Mouse (Mus musculus): ENCODE data around the gene Trpm5.

The Trpm5 gene

DNA sequence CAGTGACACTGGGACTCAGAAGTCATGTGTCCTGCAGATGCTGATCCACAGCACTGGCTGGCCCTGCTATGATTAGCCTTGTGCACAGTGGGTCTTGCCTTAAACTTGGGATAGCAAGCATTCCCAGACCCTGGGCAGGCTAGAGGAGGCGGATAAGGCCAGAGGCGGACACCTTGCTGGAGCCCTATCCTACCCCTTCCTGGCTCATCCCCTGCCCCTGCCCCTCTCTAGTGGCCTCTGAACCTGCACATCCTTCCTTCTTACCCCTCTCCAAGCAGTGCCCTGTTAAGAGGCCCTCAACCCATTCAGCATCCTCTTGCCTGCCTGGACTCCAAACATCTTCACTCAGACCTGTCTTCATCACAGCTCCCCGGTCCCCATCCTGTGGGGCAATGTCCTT, 53.9 kb downstream of the Trpm5 start:
- no peak for DNase-seq (ENCODE audit: low spot score in 2 of 2)

GRCm38 (mm10) chr7:143038174-143038931, 56.1 kb downstream of the Trpm5 start:
- no peak for DNase-seq (ENCODE audit: low spot score in 2 of 2)

DNA sequence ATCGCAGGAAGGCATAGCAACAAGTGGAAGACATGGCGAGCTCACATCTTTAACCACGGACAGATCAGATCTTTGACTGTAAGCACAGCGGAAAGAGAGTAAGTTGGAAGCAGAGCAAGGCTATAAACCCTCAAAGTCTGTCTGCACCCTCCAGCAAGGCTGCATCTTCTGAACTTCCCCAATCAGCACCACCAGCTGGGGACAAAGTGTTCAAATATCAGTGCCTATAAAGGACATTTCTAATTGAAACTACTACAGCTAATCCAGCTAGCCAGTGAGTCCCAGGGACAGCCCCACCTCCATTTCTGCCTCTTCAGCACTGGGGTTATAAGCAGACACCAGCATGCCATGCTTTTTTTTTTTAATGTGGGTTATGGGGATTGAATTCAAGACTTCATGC, 57.1 kb downstream of the Trpm5 start:
- DNase-seq (ENCODE audit: low spot score in 2 of 2) = no peak

DNA sequence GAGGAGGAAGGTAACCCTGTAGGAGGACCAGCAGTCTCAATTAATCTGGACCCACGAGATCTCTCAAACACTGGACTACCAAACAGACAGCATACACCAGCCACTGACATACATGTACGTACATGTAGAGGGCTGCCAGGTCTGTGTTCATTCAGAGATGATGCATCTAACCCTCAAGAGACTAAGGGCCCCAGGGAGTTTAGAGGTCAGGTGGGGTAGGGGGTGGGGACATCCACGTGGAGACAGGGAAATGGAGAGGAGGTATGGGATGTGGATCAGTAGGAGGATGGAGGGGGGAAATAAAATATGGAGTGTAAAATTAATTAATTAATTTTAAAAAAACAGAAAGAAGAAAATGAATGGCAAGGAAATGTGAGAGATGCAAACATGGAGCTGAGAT, 57.7 kb downstream of the Trpm5 start:
- DNase-seq (ENCODE audit: low spot score in 2 of 2) = no peak

DNA sequence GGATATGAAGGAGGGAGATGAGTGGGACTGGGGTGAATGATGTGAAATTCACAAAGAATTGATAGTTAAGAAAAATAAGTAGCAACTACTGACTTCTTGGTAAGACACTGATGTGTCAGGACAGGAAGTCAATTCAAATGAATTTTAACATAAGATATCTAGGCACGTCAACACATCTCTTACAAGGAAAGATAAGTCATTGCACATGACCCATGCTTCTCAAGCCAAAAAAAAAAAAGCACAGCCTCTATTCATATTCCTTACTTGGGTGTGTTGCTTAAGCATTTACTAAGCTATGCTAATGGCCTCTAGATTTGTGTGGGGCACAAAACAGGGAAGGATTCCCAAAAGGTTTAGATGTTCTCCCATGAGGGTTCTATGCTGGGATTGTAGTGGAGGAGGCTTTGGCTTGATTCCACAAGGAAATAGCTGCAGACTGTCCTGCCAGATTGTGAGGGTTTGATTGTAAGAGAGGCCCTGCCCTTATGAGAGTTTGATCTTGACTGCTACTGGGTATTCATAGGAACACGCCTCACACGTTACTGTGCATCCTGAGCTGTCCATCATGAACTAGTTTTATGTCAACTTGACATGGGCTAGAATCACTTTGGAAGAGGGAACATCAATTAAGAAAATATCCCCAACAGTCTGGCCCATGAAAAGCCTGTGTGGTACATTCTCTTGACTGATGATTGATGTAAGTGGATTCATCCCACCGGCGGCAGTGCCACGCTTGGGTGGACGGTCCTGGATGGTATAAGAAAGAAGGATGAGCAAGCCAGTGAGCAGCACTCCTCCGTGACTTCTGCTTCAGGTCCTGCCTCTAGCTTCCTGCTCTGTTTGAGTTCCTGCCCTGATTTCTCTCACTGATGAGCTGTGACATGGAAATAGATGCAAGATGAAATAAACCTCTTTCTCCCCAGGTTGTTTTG, 59.7 kb downstream of the Trpm5 start:
- no peak for DNase-seq (ENCODE audit: low spot score in 2 of 2)

- no peak for DNase-seq (ENCODE audit: low spot score in 2 of 2)
These were observed 60.3 kb downstream of the Trpm5 start for GRCm38 (mm10) chr7:143034112-143034511.

DNA sequence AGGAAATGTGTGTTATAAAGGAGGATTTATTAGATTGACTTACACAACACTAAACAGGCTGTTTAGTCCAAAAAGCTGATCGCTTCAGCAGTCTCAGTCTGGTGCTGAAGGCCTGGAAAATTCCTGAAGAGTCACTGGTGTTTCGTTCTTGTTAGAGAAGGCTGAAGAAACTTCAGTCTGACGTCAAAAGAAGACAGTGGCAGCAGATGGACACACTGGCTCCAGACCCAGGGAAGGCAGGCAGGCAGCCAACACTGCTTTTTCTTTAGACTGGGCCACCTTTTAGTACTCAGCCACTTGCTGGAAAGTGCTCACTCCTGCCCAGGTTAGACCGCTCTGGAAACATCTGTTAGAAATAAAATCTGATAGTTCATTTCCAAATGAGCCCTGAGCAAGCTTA, 60.9 kb downstream of the Trpm5 start:
- DNase-seq (ENCODE audit: low spot score in 2 of 2) = no peak

DNA sequence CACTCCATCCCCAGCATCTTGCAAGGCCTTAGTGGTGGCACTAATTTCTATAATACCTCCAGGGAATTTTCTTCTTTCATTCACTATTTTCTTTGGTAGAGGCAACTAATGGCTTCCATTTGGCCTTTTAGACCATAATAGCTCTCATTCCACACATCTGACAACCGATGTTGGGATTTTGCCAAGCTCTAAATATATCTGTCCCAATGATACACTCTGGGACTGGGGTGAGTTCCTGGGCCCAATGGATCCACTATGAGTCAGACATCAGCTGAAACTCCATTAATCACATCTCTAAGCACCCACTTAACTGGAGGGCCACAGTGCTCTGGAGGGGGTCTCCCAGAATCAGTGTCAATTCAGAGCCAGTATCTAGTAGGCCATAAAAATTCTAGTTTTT, 62.6 kb downstream of the Trpm5 start:
- DNase-seq (ENCODE audit: low spot score in 2 of 2) = no peak

DNA sequence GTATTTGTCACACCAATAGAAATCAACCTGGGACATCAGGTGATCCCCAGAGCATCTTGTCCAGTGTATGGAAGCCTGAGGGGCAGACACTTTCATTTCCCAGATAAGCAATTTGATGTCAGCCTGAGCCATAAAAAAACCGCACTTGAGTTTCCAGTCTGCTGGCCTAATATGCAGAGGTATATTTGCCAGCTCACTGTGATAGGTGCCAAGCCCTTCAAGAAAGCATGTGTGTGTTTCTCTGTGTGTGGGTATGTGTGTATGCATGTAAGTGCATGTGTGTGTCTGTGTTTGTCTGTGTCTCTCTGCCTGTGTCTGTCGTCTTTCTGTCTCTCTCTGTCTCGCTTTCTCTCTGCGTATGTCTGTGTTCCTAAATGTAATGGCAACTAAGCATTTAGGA, 67.2 kb downstream of the Trpm5 start:
- no peak for DNase-seq (ENCODE audit: low spot score in 2 of 2)

DNA sequence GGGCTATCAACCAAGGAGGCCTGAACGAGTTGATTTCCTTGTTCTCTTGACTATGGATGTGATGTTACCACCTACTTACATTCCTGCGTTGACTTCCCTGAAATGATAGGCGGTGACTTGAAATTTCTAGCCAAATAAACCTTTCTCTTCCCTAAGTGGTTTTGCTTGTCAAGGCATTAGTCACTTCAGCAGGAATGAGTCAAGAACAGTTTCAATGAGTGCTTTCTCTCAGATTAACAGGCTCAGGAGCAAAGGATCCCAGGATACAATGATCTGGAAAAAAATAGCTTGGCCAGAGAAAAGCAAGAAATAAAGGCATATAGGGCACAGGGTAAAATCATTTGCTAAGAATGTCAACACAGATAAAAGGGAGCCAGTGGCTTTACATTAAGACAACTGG, 68.9 kb downstream of the Trpm5 start:
- no peak for DNase-seq (ENCODE audit: low spot score in 2 of 2)

GRCm38 (mm10) chr7:143024293-143024692, 70.1 kb downstream of the Trpm5 start:
- DNase-seq (ENCODE audit: low spot score in 2 of 2) = no peak

- DNase-seq (ENCODE audit: low spot score in 2 of 2) = no peak
These were observed 70.9 kb downstream of the Trpm5 start for GRCm38 (mm10) chr7:143023499-143023898.

DNA sequence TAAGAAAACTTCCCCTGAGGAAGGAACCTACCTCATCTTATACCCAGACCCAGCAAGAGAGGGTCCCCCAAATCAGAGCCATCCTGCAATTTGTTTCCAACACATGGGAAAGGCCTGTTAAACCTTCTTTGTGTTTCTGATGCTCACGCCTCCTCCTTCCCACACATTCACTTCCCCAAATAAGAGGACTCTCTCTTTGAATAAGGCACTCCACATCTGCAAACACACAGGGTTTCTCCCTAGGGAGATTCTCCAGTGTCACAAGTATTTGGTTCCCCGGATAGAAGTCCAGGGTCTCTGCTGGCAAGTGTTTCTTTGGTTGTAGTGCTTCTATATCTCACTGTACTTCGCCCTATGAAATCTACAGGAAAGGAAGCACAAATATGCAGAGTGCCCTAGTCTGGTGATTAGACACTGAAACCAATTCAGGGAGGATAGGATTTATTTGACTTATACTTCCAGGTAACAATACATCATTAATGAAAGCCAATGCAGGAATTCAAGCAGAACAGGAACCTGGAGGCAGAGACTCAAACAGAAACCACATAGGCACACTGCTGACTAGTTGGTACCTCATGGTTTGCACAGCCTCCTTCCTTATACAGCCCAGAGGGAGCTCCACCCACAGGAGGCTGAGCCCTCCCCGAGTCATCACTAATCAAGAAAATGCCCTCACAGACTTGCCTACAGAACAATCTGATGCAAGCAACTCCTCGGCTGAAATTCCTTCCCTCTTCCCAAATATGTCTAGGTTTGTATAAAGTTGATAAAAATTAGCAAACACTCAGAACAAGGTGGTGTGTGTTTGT, 72.9 kb downstream of the Trpm5 start:
- no peak for DNase-seq (ENCODE audit: low spot score in 2 of 2)

GRCm38 (mm10) chr7:143020764-143021163, 73.7 kb downstream of the Trpm5 start:
- no peak for DNase-seq (ENCODE audit: low spot score in 2 of 2)

DNA sequence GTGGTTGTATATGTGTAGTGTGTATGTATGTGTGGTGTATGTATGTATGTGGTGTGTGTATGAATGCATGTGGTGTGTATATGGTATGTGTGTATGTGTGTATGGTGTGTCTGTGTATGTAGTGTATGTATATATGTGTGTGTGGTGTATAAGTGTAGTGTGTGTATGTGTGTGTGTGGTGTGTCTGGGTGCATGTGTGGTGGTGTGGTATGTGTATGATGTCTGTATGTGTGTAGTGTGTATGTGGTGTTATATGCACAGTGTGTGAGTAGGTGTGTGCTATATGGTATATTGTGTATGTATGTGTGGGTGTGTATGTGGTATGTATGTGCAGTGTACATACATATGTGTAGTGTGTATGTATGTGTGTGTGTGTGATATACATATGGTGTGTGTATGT, 74.4 kb downstream of the Trpm5 start:
- DNase-seq (ENCODE audit: low spot score in 2 of 2) = no peak
